Mouse (Mus musculus): ENCODE results near the gene Atp5b.
"Not testable (repeated sequence)": the region's sequence is repeated elsewhere in the genome, so short reads cannot be mapped to it uniquely, and the experiment has no call there.

The Atp5b gene

DNA sequence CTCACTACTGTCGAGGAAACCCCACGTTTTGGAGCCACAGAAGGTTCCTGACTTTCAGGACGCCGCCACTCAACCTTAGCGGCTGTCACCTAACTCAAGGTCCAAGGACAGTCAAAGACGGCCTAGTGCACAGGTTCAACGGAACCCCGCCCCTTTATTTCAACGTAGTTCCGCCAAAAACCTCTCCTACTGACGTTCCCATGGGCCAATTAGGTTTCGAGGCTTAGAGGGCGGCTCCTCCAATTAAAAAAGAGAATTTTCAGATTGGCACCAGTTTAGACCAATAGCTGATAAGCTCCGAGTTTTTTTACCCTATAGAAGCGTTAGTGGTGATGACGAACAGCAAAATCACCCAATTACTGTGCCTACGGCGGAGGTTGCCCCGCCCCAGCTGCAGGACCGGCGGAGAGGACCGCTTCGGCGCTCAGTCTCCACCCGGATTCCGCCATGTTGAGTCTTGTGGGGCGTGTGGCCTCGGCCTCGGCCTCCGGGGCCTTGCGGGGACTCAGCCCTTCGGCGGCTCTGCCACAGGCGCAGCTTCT is at the start of gene Atp5b:
Gene Atp5b (plus strand): TSS at position 394 of the 542 bp plus-strand sequence.
- DNase-seq, result peak; percentile 98

DNA sequence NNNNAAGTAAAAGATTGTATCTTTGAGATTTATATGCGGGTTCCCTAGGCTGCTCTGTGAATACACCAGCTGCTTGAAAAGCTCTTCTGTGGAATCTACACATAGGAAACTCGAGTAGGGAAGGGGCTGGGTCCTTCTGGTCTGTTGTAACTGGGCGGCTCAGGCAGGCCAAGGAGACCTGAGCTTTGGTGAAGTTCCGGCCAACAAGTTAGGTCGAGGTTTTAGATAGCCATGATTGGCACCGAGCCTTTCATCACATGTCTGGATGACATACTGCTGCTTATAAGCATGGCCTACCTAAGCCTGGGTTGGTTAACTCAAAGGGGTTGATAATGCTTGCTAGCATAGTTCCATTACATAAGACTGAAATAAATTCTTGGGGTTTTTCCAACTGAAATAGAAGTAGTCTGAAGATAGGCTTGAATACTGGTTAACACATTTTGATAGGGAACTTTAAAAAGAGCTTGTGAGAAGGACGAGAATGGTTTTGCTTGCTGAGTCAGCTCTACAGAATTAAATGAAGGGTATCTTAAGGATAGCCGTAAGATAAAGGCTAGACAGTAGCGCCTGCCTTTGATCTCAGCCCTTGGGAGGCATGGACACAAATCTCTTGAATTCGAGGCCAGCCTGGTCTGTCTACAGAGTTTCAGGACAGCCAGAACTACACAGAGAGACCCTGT is 46.2 kb upstream of the Atp5b start:
- no peak for DNase-seq

DNA sequence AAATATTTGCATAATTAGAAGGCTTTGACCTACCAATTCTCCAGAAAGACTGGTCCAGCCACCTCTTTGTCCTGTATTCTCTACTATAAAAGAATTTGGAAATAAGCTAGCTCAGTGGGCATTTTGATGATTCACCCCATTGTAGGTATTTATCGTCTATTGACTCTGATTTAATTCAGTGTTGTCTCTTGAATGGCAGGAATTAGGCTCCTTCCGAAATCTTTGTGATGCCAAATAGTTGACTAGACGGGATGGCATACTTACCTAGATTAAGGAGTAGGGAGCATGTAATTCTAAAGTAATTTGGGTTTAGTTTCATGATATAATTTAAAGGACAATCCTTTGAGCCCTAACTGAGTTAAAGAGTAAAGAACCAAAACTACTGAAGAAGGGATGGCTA is 45.2 kb upstream of the Atp5b start:
- DNase-seq, result no peak

DNA sequence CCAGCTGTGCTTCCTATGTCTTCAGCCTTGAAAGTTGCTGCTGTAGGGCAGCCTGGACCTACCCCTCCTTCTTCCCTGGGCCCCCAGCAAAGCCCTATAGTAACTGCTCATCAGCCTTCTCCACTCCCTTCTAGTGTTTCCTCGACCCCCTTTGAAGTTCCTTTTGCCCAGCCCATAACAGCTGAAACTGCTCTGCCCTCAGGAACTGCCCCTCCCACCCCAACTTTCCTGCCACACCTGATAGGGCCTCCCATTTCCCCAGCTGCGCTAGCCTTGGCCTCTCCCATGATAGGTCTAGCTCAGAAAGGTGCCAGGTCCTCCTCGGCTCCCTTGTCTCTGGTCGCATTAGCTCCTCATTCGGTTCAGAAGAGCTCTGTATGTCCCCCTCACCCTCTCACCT is 43.9 kb upstream of the Atp5b start:
- DNase-seq, result no peak

DNA sequence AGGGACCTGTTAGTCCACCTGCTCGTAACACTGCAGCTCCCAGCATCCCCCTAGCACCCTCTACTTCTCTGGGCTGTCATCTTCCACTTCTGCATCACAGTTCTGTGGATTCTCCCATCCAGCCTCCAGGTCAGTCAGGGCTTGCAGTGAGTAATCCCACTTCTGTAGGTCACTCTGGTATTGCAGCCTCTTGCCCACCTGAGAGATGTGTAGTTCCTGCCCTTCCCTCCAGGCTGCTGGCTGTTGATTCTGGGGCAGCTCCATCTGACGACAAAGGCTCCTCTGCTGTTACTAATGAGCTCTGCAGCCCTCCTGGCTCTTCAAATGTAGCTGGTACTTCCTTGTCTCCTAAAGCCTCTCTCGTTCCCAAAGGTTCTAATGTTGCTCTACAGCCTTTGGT is 43.2 kb upstream of the Atp5b start:
- DNase-seq, result no peak

DNA sequence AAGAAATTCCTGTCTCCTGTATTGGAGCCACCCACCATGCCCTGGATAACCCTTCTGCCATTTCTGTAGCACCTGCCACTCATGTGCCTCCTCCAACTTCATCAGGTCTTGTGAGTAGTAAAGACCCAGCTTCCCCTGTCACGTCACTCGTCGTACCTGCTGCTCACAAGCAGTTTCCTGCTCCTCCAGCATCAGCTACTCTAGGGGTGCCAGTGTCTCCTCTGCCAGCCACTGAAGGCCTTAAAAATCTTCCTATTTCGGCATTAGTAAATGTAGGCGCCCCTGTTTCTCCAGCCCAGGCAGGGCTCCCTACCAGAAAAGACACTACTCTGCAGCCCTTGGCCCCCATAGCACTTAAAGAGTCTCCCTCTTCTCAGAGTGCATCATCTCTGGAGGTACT is 42.8 kb upstream of the Atp5b start:
- no peak for DNase-seq

DNA sequence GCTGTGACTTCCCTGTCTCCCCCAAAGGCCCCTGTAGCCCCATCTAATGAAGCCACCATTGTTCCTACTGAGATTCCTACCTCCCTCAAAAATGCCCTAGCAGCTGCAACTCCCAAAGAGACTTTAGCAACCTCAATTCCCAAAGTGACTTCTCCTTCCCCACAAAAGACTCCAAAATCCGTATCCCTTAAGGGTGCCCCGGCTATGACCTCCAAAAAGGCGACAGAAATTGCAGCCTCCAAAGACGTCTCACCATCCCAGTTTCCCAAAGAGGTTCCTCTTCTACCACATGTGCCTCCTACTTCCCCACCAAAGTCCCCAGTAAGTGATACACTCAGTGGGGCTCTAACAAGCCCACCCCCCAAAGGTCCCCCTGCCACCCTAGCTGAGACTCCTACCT is 41.4 kb upstream of the Atp5b start:
- no peak for DNase-seq

DNA sequence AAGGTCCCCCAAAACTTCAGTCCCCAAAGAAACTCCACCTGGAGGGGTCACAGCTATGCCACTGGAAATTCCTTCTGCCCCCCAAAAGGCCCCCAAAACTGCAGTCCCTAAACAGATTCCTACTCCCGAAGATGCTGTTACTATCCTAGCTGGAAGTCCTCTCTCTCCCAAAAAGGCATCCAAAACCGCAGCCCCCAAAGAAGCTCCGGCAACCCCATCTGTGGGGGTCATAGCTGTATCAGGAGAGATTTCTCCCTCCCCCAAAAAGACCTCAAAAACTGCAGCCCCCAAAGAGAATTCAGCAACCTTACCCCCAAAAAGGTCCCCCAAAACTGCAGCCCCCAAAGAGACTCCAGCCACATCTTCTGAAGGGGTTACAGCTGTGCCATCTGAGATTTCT is 40.6 kb upstream of the Atp5b start:
- no peak for DNase-seq

DNA sequence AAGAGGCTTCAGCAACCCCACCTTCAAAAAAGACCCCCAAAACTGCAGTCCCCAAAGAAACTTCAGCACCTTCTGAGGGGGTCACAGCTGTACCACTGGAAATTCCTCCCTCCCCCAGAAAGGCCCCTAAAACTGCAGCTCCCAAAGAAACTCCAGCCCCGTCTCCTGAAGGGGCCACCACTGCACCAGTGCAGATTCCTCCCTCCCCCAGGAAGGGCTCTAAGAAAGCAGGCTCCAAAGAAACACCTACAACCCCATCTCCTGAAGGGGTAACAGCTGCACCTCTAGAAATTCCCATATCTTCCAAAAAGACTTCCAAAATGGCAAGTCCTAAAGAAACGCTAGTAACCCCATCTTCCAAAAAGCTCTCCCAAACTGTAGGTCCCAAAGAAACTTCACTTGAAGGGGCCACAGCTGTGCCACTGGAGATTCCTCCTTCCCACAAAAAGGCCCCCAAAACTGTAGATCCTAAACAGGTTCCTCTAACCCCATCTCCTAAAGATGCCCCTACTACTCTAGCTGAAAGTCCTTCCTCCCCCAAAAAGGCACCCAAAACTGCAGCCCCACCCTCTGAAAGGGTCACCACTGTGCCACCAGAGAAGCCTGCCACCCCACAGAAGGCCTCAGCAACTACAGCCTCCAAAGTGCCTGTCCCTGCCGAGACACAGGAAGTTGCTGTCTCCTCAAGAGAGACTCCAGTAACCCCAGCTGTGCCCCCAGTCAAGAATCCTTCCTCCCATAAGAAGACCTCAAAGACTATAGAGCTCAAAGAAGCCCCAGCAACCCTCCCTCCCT is 39.8 kb upstream of the Atp5b start:
- DNase-seq, result no peak

DNA sequence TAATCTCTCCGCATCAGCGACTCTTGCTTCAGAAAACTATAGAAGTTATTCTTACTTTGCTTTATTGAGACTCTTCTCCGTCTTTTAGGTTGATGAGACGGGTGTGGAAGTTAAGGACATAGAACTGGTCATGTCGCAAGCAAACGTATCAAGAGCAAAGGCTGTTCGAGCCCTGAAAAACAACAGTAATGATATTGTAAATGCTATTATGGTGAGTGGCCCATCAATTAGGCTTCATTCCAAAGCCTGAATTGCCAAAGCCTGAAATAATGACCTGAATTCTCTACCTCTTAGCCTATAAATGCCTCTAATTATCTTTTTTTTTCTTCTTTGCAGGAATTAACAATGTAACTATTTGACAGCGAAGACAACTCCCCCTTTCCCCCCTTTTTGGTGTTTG is 34.9 kb upstream of the Atp5b start:
- DNase-seq, result no peak

DNA sequence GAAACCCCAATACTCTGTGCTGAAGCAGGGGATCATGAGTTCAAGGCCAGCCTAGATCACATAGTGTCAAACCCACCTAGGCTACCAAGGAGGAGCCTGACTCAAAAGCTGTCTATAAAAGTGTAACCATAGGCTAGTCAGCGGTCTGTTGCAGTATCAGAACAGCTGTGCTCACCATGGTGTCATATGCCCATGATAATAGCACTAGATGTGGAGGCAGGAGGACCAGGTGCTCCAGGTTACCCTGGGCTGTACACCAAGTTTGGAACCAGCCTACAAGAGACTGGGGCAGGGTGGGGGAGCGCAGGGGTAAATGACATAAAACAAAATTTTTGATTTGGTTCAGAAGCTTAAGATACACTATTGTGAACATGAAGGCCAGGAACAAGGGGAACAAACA is 33.3 kb upstream of the Atp5b start:
- DNase-seq, result no peak

DNA sequence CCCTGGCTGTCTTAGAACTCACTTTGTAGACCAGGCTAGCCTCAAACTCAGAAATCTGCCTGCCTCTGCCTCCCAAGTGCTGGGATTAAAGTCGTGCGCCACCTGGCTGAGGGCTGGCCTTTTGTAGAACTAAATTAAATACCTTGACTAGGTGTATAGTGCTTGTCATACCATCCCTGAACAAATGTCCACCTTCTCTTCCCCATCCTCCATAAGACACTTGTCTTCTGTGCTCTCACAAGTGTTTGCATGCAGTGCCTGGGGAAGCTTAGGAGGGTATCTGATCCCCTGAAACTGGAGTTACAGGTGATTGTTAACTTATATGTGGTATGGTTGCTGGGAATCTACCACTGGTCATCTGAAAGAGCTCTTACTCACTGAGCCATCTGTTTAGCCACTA is 32.7 kb upstream of the Atp5b start:
- DNase-seq, result no peak

DNA sequence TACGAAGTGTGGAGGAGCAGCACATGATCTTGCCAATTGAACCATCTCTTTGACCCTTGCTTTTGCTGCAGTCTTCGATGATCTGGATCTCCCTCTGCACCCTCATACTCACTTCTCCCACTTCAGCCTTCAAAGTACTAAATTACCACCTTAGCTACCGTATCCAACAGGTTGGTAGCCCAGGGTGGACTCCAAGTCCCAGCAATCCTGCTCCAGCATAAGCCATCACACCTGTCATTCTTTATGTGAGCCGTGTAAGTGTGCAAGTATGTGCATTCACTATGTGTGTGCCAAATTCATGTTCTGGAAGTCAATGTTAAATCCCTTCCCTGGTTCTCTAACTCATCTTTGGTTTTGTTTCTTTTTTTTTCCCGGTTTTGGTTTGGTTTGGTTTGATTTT is 31.5 kb upstream of the Atp5b start:
- no peak for DNase-seq

DNA sequence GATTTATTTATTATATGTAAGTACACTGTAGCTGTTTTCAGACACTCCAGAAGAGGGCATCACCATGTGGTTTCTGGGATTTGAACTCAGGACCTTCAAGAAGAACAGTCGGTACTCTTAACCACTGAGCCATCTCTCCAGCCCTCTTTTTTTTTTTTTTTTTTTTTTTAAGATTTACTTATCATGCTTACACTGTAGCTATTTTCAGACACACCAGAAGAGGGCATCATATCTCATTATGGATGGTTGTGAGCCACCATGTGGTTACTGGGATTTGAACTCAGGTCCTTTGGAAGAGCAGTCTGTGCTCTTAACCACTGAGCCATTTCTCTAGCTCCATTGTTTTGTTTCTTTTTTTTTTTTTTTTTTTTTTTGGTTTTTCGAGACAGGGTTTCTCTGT is 30.9 kb upstream of the Atp5b start:
- not testable (repeated sequence) for DNase-seq

DNA sequence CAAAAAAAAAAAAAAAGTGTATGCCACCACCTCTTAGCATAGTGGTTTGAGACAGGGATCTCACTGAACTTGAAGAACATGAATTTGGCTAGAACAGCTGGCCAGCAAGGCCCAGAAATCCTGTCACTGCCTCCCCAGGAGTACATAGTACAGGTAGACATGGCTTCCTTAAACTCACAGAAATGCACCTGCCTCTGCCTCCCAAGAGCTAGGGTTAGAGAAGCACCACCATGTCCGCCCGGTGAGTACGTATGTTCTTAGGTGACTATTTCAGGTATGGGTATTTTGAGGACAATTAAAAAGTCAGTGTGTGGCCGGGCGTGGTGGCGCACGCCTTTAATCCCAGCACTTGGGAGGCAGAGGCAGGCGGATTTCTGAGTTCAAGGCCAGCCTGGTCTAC is 30.1 kb upstream of the Atp5b start:
- DNase-seq, result no peak

DNA sequence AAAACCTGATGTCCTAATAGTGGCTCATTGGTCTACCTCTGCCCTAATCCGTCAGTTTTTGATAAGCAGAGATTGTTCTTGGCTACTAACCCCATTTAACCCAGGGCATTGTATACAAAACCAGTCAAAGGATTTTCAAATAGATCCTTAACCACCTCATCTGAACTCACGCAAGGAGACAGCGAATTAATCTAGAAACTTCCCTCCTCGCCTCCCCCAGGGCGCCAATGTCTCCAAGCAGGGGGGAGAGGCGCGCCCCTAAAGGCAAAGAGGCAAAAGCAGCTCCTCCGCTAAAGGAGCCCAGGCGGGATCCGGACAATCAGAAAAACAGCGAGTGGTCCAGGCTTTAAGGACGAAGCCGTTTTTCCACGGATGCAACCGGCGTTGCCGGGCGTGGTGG is 24.9 kb upstream of the Atp5b start:
- DNase-seq, result no peak

DNA sequence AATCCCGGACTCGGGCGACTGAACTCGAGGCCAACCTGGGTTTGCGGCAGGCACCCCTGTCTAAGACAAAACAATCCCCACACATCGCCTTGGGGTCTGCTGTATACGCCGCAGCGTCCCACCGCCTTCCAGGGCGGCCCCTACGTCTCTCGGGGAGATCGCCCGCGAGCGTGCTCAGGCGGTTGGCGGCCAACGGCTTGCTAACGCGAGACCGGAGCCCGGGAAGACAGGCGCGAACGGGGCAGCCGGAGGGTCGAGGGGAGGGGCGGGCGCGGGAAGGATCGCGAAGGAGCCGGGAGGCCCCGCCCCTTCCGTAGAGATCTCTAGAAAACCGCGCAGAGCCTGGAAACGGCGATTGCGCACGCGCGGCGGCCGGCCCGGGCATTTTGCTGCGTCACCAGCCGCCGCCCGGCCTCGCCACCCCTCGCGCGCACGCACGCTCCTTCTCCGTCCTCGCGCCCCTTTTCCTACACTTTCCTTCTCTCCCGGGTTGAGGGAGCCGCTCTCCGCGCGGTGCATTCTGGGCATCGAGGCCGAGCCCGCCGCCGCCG is 24.4 kb upstream of the Atp5b start, which contains the start of gene Ptges3:
Gene Ptges3 (plus strand): TSS at position 354 of the 551 bp plus-strand sequence.
- peak; percentile 98 for DNase-seq

DNA sequence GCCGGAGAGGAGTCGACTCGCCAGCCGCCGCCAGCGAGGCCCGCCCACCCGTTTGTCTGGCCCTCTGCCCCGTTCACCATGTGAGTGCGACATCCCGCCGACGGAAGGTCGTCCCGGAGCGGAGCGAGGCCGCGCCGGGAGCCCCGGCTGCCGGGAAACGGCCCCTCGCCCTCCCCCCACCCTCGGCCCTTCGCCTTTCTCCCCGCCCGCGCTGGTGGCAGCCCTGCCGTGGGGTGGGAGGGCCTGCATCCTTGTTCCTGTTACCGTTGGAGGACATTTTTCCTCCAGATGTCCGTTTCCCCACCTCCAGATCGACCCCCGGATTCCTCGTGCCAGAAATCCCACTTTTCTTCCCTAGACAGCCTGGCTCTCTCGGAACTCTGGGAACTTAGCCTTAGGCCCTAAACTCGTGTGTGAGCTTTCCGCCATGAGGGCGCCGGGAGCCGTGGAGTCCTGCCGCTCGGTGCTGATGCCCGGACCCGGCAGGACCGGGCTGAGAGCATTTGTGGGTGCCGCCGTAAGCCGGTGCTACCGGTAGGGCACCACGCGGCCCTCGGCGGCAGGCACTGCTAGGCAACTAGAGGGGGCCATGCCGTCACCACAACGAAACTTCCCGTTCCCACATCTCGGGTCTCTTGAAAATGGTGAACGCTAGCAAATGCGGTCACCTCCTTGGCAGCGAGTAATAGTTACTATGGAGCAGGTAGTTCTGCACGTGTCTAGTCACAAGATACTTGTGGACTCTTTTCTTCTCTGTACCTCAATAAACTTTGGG is 23.7 kb upstream of the Atp5b start:
- DNase-seq, result no peak

DNA sequence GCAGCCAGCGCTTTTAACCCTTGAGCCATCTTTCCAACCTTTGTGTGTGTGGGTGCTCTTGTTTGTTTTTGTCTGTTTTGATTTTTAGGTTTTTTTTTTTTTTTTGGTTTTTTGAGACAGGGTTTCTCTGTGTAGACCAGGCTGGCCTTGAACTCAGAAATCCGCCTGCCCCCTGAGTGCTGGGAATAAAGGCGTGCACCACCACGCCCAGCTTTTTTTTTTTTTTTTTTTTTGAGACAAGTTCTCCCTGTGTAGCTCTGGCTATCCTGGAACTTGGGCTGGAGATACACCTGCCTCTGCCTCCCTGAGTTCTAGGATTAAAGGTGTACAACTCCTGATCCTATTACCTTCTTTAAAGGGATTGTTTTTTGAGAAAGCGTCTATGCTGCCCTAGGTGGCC is 22.0 kb upstream of the Atp5b start:
- DNase-seq, result no peak

DNA sequence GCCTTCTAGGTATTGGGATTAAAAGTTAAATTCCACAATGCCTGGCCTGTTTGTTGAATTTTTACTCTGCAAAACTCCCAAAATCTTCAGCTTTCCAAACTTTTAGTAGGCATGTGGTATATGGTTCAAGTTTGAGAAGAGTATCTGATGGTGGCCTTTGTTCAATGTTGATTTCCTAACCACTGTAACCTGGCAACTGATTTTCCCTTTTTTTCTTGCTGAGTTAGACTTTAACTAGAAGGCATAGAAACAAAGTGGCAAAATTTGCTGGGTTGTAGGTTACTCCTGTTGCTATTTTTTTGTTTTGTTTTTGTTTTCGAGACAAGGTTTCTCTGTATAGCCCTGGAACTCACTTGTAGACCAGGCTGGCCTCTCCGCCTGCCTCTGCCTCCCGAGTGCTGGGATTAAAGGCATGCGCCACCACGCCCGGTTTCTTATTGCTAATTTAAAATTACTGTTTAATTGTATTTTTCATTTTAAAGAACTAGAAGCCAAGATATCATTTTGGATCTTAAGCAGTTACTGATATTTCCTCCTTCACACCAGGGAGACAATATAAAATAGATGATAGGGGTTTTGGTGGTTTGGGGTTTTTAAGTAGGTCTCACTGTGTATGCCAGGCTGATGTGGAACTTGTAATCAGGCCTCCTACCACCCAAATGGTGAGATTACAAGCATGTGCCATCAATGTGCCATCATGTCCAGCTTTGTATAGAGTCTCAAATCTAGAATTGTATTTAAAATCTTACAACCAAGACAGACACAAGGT is 20.7 kb upstream of the Atp5b start:
- DNase-seq, result no peak

DNA sequence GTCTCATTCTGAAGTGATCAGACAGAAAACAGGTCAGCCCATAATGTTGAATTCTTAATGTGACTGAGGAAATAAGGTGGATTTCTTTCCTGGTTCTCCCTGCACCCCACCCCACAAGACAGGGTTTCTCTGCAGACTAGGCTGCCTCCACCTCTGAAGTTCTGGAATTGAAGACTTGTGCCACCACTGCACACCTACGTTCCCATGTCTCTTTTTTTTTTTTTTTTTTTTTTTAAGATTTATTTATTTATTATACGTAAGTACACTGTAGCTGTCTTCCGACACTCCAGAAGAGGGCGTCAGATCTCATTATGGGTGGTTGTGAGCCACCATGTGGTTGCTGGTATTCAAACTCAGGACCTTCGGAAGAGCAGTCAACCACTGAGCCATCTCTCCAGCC is 17.0 kb upstream of the Atp5b start:
- DNase-seq, result no peak

DNA sequence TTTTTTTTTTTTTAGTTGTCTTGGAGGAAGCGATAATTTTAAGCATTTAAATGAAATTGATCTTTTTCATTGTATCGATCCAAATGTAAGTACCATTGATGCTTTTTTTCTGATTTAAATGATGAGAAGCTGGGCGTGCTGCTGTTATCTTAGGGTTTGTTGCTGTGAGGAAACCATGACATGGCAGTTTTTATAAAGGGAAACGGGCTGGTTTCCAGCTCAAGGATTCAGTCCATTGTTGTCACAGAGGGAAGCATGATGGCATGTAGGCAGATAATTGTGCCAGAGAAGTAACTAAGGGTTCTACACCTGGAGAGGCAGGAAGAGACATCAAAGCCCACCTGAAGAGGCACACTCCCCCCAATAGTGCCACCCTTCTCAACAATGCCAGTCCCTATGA is 13.9 kb upstream of the Atp5b start:
- DNase-seq, result no peak

All from cerebellum, adult 11 months (tissue).